Mouse (Mus musculus) lung, embryonic 16.5 days (tissue): ENCODE measurements around the gene Tdrd9. TPM values are rescaled to one million over a fixed set of nuclear protein-coding genes. Genes with fewer than 3 reads are reported as not detected.

Experiments used
- ATAC-seq: fragments of 200-750 bp; cut with Nextera tagmentation; 2 replicates; pipeline ENCODE4 v1.8.0; 2017; ENCODE audit warnings: low read depth, mild to moderate bottlenecking, moderate library complexity
- H3K27ac ChIP-seq: fragments of 300-500 bp; sonication (generic); 2 replicates; pipeline ENCODE4 v1.5.1; 2014; ENCODE audit warnings: mild to moderate bottlenecking, control low read depth, low read length
- H3K27me3 ChIP-seq: fragments of 300-500 bp; sonication (generic); 2 replicates; pipeline ENCODE4 v1.6.1; 2014; ENCODE audit warnings: low read depth, low read length, mixed read lengths; ENCODE audit not compliant: control insufficient read depth, insufficient read depth
- H3K36me3 ChIP-seq: fragments of 300-500 bp; sonication (generic); 2 replicates; pipeline ENCODE4 v1.6.1; 2014; ENCODE audit warnings: low read length; ENCODE audit not compliant: control insufficient read depth, insufficient read depth
- H3K4me1 ChIP-seq: fragments of 300-500 bp; sonication (generic); replicated peaks from 2 replicates; pipeline ENCODE4 v1.6.1; 2014; ENCODE audit warnings: low read length, mixed read lengths; ENCODE audit not compliant: control insufficient read depth, insufficient read depth
- H3K4me2 ChIP-seq: fragments of 300-500 bp; sonication (generic); 2 replicates; pipeline ENCODE4 v1.6.1; 2014; ENCODE audit warnings: low read depth, low read length, control low read depth
- H3K4me3 ChIP-seq: fragments of 300-500 bp; sonication (generic); 2 replicates; pipeline ENCODE4 v1.5.1; 2014; ENCODE audit warnings: mild to moderate bottlenecking, low read length, control low read depth
- H3K9ac ChIP-seq: fragments of 300-500 bp; sonication (generic); 2 replicates; pipeline ENCODE4 v1.6.1; 2014; ENCODE audit warnings: low read length, control low read depth
- H3K9me3 ChIP-seq: fragments of 300-500 bp; sonication (generic); 2 replicates; pipeline ENCODE4 v1.6.1; 2016; ENCODE audit warnings: low read length; ENCODE audit not compliant: control insufficient read depth
- WGBS: fragments of 180-500 bp; shearing (Covaris S2); extraction: QIAGEN DNeasy Blood & Tissue Kit; methylation state at CpG from one replicate; pipeline ENCODE4 v1.1.7; 2014; 5-methylcytosine and 5-hydroxymethylcytosine counted together
- polyA plus RNA-seq: library from polyadenylated mRNA; unstranded; fragments of >200 nt; fragmentation: Nextera tagmentation; extraction: Ambion mirVana; gene quantifications from 2 replicates; pipeline ENCODE4 v1.2.1, GENCODE M21; 2015

Gene Tdrd9
- polyA plus RNA-seq, 1 experiment from 2014 or later, result 0.23 TPM

DNA sequence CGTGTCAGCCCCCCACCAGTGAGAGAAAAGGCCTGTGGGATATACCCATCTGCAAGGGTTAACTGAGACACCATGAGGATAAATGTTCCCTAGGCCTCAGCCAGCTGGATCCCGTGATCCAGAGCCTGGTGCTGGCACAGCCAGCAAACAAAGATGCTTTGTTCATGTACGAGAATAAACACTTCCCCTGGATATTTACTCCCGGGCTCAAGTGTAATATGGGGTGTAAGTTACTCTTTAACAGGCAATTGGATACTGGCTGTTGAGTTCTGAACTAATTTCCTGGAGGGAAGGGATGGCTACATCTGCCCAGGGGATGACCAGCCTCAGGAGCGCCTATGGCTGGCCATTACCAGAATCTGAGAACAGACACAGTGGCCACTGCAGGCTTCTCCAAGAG, 19.7 kb upstream of the Tdrd9 start:
- Histone ChIP-seq H3K27me3 (no peaks in the 10 kb centered on the region), H3K27ac (no peak overlapping the region), H3K9ac (no peak overlapping the region), H3K36me3 (no peaks in the 10 kb centered on the region), H3K9me3 (no peaks in the 10 kb centered on the region), H3K4me3 (no peak overlapping the region), H3K4me1 (peaks cover 8% of the 10 kb centered on the region), H3K4me2 (no peak overlapping the region)
- peak; percentile 26; the same call in 1 of the 2 replicates for ATAC-seq
- 18% methylated on average over 5 of the region's 5 CpGs for WGBS

DNA sequence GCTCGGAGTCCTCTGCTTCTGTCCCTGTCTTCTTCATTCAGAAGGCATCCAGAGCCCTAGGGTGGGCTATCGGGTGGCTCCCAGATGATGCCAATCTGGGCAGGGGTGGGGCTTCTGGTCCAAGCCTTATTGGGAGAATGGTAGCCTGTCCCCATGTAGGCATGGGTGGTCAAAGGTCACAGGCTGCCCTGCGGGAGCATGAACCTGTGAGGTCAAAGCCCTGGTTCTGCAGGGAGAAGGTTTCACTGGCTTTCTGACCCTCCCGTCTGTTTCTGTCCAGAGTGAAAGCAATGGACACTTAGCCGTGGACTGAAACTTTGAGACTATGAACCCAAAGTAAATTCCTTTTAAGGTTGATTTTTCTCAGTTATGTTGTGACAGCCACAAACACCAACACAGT, 15.2 kb upstream of the Tdrd9 start:
- peaks cover 3% of the 10 kb centered on the region for H3K4me1 ChIP-seq
- 78% methylated on average over 5 of the region's 5 CpGs for WGBS
- ATAC-seq, result no peak

DNA sequence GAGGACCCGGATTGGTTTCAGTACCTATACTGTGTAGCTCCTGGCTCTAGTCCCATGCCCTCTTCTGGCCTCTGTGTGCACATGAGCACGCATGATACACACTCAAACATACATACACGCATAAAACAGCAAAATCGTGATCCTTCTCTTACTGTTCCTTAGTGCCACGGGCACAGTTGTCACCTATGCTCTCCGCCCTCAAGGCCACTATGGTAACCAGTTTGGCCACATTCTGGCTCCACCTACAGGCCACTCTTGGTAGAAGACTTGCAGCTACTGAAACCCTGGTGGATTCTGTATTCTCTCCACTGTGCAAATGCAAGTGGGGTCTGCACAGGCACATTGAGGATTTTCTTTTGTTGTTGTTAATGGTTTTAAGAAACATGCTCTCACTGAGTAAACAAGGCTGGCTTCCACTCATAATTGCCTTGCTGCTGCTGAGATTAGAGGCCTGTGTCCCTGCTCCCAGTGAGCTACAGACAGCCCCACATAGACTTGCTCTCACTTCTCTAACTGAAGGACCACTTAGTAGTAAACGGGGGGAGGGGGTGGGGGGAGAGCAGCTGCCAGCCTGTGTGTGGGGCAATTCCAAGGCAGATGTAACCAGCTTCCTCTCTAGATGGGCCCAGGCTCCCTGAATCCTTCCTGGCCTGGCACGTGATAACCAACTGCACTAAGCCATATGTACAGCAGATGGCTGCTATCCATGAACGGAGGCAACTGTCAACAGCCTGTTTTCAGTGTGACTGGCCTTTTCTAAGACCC, 13.1 kb upstream of the Tdrd9 start:
- no peaks in the 10 kb centered on the region for H3K27me3 ChIP-seq
- H3K4me3 ChIP-seq, result no peak overlapping the region
- H3K9ac ChIP-seq, result no peak overlapping the region
- no peak overlapping the region for H3K4me2 ChIP-seq
- peaks cover 33% of the 10 kb centered on the region for H3K36me3 ChIP-seq
- H3K4me1 ChIP-seq, result no peaks in the 10 kb centered on the region
- no peaks in the 10 kb centered on the region for H3K9me3 ChIP-seq
- H3K27ac ChIP-seq, result no peak overlapping the region
- peak; percentile 79 for ATAC-seq
- 36% methylated on average over 9 of the region's 9 CpGs for WGBS

More for the DNA sequence above, 15.2 kb upstream of the Tdrd9 start:
- Histone ChIP-seq H3K27ac (no peak overlapping the region), H3K27me3 (no peaks in the 10 kb centered on the region), H3K4me3 (no peak overlapping the region), H3K36me3 (peaks cover 20% of the 10 kb centered on the region), H3K4me2 (no peak overlapping the region), H3K9me3 (no peaks in the 10 kb centered on the region), H3K9ac (no peak overlapping the region)

DNA sequence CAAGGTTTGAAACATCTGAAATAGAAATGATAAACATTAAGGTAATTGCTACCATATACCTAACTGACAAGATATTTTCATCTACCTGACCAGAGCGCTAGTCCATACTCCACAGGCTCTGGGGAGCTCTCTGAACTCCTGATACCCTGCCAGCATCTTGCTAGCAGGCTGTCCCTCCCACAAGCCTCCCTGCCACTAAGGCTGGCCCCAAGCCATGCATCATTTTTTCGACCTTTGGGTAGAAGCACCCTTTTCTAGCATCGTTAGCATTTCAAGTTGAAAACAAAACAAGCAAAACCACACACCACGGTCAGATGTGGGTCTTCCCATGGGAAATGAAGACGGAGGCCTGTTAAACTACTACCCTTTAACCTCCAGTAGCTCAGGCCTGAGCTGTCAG, 8.0 kb upstream of the Tdrd9 start:
- Histone ChIP-seq H3K27ac (no peak overlapping the region), H3K36me3 (peaks cover 33% of the 10 kb centered on the region), H3K9ac (no peak overlapping the region), H3K27me3 (no peaks in the 10 kb centered on the region), H3K4me2 (no peak overlapping the region), H3K9me3 (no peaks in the 10 kb centered on the region), H3K4me1 (peaks cover 7% of the 10 kb centered on the region), H3K4me3 (no peak overlapping the region)
- no peak for ATAC-seq
- WGBS, result 85% methylated on average over 5 of the region's 5 CpGs

DNA sequence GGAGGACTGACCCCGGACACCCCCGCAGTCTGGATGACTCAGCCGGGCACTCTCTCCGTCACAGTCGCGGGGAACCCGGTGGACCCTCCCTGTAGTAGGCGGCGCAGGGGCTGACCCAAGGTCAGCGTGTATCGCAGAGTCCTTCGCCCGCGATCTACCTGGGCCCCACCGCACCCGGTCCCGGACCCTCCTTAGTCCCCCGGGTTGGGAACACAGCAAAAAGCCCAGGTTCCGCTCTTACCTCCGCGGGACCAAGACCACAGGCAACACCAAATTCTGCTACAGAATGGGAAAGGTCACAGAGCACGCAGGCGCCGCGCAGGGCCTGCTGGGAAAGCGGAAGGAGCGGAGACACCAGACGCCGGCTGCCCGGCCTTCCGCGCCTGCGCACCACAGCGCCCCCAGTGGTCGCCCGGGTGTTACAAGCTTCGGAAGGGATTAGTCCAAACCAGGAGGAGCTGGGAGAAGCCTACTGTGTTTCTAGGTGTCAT, 4.6 kb upstream of the Tdrd9 start, which contains the start of gene Atp5mpl:
Atp5mpl (minus strand) TSS at position 295 of the 491 bp plus-strand sequence.
- peak within 1 kb of the TSS; percentile 81 for H3K4me3 ChIP-seq
- H3K4me1 ChIP-seq, result peaks cover 7% of the 10 kb centered on the region
- under 1% methylated on average over 37 of the region's 37 CpGs for WGBS
- H3K27ac ChIP-seq, result peak within 1 kb of the TSS; percentile 33; the same call in 1 of the 2 replicates
- H3K9me3 ChIP-seq, result no peaks in the 10 kb centered on the region
- H3K36me3 ChIP-seq, result peaks cover 11% of the 10 kb centered on the region; the same call in 1 of the 2 replicates
- H3K9ac ChIP-seq, result peak within 1 kb of the TSS; percentile 91
- peak within 1 kb of the TSS; percentile 80 for H3K4me2 ChIP-seq
- peak; percentile 94 for ATAC-seq
- H3K27me3 ChIP-seq, result no peaks in the 10 kb centered on the region

DNA sequence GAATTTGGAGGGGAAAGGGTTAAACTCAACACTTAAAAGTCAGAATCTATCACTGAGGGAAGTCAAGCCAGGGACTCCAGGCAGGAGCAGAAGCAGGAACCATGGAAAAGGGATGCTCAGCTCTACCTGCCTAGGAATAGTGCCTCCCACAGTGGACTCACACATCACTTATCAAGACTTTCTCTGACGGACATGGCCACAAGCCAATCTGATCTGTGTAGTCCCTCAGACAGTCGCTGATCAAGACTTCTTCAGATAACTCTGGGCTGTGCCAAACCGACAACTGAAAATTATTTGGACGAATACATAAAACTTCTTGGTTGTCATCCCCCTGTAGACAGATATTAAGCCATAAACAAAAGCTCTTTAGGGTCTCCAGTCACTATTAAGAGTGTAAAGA, 1.3 kb upstream of the Tdrd9 start:
- H3K4me2 ChIP-seq, result no peak overlapping the region
- H3K9me3 ChIP-seq, result no peaks in the 10 kb centered on the region
- H3K27me3 ChIP-seq, result no peaks in the 10 kb centered on the region
- peaks cover 7% of the 10 kb centered on the region for H3K4me1 ChIP-seq
- 65% methylated on average over 4 of the region's 4 CpGs for WGBS
- no peak overlapping the region for H3K9ac ChIP-seq
- no peak overlapping the region for H3K4me3 ChIP-seq
- no peaks in the 10 kb centered on the region for H3K36me3 ChIP-seq
- H3K27ac ChIP-seq, result no peak overlapping the region
- ATAC-seq, result no peak

DNA sequence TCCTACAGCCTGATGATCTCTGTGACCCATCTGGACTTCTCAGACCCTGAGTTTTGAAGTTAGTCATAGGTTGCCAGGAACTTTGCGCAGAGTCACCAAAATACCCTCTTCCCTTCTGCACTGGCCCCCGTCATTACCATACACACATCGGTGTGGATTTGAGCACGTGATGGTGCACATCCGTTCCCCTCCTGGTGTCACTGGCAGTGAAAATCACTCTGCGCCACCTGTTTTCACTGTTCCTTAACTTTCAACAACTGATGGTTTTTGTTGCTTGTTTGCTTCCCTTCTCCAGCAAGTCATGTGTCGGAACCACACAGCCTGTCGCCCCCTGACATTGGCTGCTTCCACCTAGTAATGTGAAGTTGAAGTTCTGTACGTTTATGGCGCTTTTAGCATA, 1.1 kb downstream of the Tdrd9 start:
- Histone ChIP-seq H3K27ac (no peak overlapping the region), H3K27me3 (no peaks in the 10 kb centered on the region), H3K4me1 (peaks cover 4% of the 10 kb centered on the region), H3K36me3 (no peaks in the 10 kb centered on the region), H3K4me3 (no peak overlapping the region), H3K9me3 (no peaks in the 10 kb centered on the region), H3K4me2 (no peak overlapping the region), H3K9ac (no peak overlapping the region)
- no peak for ATAC-seq
- 90% methylated on average over 10 of the region's 10 CpGs for WGBS

DNA sequence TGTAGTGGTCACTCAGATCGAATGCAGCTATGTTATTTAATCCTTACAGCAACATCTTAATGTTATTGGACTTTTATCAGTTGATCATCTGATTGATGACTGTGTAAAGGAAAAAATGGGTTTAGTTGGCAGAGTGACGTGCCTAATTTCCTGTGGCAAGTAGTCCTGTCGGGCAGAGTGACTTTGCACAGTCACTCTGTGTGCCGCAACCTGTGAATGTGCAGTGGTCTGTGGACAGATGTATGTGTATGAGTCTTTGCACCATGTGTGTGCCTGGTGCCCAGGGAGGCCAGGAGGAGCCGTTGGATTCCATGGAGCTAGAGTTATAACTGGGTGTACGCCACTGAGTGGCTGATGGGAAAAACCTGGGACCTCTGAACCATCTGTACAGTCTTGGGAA, 3.2 kb downstream of the Tdrd9 start:
- ATAC-seq, result no peak
- no peaks in the 10 kb centered on the region for H3K9me3 ChIP-seq
- no peaks in the 10 kb centered on the region for H3K27me3 ChIP-seq
- 58% methylated on average over 6 of the region's 6 CpGs for WGBS
- H3K4me3 ChIP-seq, result no peak overlapping the region
- peaks cover 4% of the 10 kb centered on the region for H3K4me1 ChIP-seq
- no peaks in the 10 kb centered on the region for H3K36me3 ChIP-seq
- no peak overlapping the region for H3K4me2 ChIP-seq
- H3K27ac ChIP-seq, result no peak overlapping the region
- H3K9ac ChIP-seq, result no peak overlapping the region

DNA sequence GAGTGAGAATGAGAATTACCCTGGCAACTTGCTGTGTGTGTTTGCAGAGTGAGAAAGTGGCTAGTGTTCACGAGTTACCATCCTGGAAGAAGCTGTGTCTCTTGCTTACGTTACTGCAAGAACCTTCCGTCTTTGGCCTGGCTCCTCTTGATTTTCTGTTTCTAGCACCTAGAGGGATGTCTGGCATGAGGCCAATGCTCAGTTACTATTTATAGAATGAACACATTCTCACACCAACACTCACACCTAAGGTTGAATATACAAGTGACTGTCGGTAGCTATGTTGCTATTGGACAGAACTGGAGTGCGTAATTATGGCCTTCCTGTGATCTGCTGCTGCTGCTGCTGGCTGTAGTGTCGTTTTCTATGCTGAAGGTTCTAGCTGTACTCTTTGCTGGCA, 5.8 kb downstream of the Tdrd9 start:
- H3K4me2 ChIP-seq, result no peak overlapping the region
- peak; percentile 28; the same call in 1 of the 2 replicates for ATAC-seq

More for the DNA sequence above, 5.8 kb downstream of the Tdrd9 start:
- Histone ChIP-seq H3K4me1 (peaks cover 4% of the 10 kb centered on the region), H3K36me3 (no peaks in the 10 kb centered on the region), H3K4me3 (no peak overlapping the region), H3K9me3 (no peaks in the 10 kb centered on the region), H3K9ac (no peak overlapping the region), H3K27ac (no peak overlapping the region), H3K27me3 (no peaks in the 10 kb centered on the region)
- WGBS, result 11% methylated on average over 6 of the region's 6 CpGs
